Mouse (Mus musculus) brain, embryonic 14.5 days (tissue): ENCODE measurements at regions not wholly inside any gene's neighbourhood (a gene's known extent, or its start where the extent isn't known, plus 50 kb on each side); places are given as distances from the start of the nearest gene placed in this dataset.

Source experiments
- CTCF ChIP-seq: fragments of 200-500 bp; IDR thresholded peaks from 2 replicates; pipeline ENCODE4 v1.5.1; 2012; ENCODE audit warnings: inconsistent platforms, mild to moderate bottlenecking, moderate library complexity, borderline replicate concordance; ENCODE audit not compliant: insufficient read depth, insufficient read length; ENCODE audit errors: extremely low read depth
- POLR2A ChIP-seq: fragments of 200-500 bp; IDR thresholded peaks from 2 replicates; pipeline ENCODE4 v1.6.1; 2012; ENCODE audit warnings: mild to moderate bottlenecking, inconsistent platforms, borderline replicate concordance; ENCODE audit not compliant: poor library complexity, insufficient read depth, insufficient read length, severe bottlenecking; ENCODE audit errors: extremely low read depth

DNA sequence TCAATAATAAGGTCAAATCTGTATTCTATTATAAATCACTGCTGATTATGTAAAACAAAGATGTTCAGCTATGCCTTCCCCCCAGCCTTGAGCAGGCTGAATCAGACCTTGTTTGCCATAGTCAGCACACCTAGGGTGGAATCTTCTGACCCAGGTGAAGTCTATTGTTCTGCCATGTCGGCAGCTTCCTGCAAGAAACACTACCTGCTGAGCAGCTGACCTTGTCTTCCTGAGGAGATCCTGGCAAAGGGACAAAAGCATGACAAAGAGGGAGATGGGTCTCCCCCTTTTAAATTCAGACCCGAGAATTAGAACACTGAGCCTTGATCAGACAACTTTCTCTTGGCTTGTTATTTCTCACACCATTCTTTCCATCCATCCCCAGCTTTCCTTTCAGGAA is 1476.4 kb downstream of the Nxph1 start:
- TF ChIP-seq POLR2A (no peak), CTCF (no peak)
